Mouse (Mus musculus) forebrain, embryonic 12.5 days (tissue): ENCODE measurements at regions not wholly inside any gene's neighbourhood (a gene's known extent, or its start where the extent isn't known, plus 50 kb on each side); places are given as distances from the start of the nearest gene placed in this dataset.

Source experiments
- ATAC-seq: fragments of 200-750 bp; cut with Nextera tagmentation; 2 replicates; pipeline ENCODE4 v1.8.0; 2017; ENCODE audit warnings: moderate TSS enrichment; ENCODE audit not compliant: low FRiP score
- H3K27ac ChIP-seq: fragments of 300-500 bp; sonication (generic); 2 replicates; pipeline ENCODE4 v1.5.1; 2016; ENCODE audit warnings: mild to moderate bottlenecking
- H3K27me3 ChIP-seq: fragments of 300-500 bp; sonication (generic); 2 replicates; pipeline ENCODE4 v1.6.1; 2016; ENCODE audit warnings: mild to moderate bottlenecking
- H3K36me3 ChIP-seq: fragments of 300-500 bp; sonication (generic); replicated peaks from 2 replicates; pipeline ENCODE4 v1.6.1; 2016; ENCODE audit warnings: mild to moderate bottlenecking
- H3K4me1 ChIP-seq: fragments of 300-500 bp; sonication (generic); 2 replicates; pipeline ENCODE4 v1.6.1; 2016
- H3K4me2 ChIP-seq: fragments of 300-500 bp; sonication (generic); 2 replicates; pipeline ENCODE4 v1.6.1; 2016; ENCODE audit warnings: mild to moderate bottlenecking, moderate library complexity
- H3K4me3 ChIP-seq: fragments of 300-500 bp; sonication (generic); replicated peaks from 2 replicates; pipeline ENCODE4 v1.5.1; 2016; ENCODE audit warnings: mild to moderate bottlenecking
- H3K9ac ChIP-seq: fragments of 300-500 bp; sonication (generic); 2 replicates; pipeline ENCODE4 v1.6.1; 2016; ENCODE audit warnings: mild to moderate bottlenecking
- H3K9me3 ChIP-seq: fragments of 300-500 bp; sonication (generic); 2 replicates; pipeline ENCODE4 v1.6.1; 2016
- WGBS: fragments of 180-500 bp; shearing (Covaris S2); methylation state at CpG from one replicate; pipeline ENCODE4 v1.1.7; 2016; 5-methylcytosine and 5-hydroxymethylcytosine counted together

GRCm38 (mm10) chr2:72865462-72866365 is 114.5 kb downstream of the Sp3 start:
- Histone ChIP-seq H3K4me3 (no peak overlapping the region), H3K4me2 (no peak overlapping the region), H3K9me3 (no peaks in the 10 kb centered on the region), H3K27me3 (no peaks in the 10 kb centered on the region), H3K4me1 (peaks cover 11% of the 10 kb centered on the region), H3K9ac (no peak overlapping the region), H3K27ac (no peak overlapping the region), H3K36me3 (no peaks in the 10 kb centered on the region)
- ATAC-seq: no peak; the same call in 1 of the 2 replicates
- 53% methylated on average over 19 of the region's 19 CpGs for WGBS

GRCm38 (mm10) chr2:72866366-72866688 is 113.9 kb downstream of the Sp3 start:
- Histone ChIP-seq H3K27me3 (no peaks in the 10 kb centered on the region), H3K4me2 (no peak overlapping the region), H3K4me1 (peaks cover 11% of the 10 kb centered on the region), H3K27ac (no peak overlapping the region), H3K4me3 (no peak overlapping the region), H3K36me3 (no peaks in the 10 kb centered on the region), H3K9ac (no peak overlapping the region), H3K9me3 (no peaks in the 10 kb centered on the region)
- WGBS: 34% methylated on average over 2 of the region's 2 CpGs
- no peak for ATAC-seq

GRCm38 (mm10) chr2:72868173-72868572 is 112.1 kb downstream of the Sp3 start:
- H3K36me3 ChIP-seq: no peaks in the 10 kb centered on the region
- H3K27me3 ChIP-seq: no peaks in the 10 kb centered on the region
- H3K9me3 ChIP-seq: no peaks in the 10 kb centered on the region
- no peak overlapping the region for H3K9ac ChIP-seq
- H3K27ac ChIP-seq: no peak overlapping the region
- no peak for ATAC-seq
- 97% methylated on average over 3 of the region's 3 CpGs for WGBS
- H3K4me3 ChIP-seq: no peak overlapping the region
- no peak overlapping the region for H3K4me2 ChIP-seq
- H3K4me1 ChIP-seq: peaks cover 11% of the 10 kb centered on the region

GRCm38 (mm10) chr2:72871836-72872235 is 108.4 kb downstream of the Sp3 start:
- 88% methylated on average over 5 of the region's 5 CpGs for WGBS
- Histone ChIP-seq H3K4me1 (no peaks in the 10 kb centered on the region), H3K27ac (no peak overlapping the region), H3K36me3 (no peaks in the 10 kb centered on the region), H3K4me2 (no peak overlapping the region), H3K9me3 (no peaks in the 10 kb centered on the region), H3K27me3 (no peaks in the 10 kb centered on the region), H3K4me3 (no peak overlapping the region), H3K9ac (no peak overlapping the region)
- no peak for ATAC-seq

GRCm38 (mm10) chr2:72873948-72874347 is 106.3 kb downstream of the Sp3 start:
- Histone ChIP-seq H3K27ac (no peak overlapping the region), H3K27me3 (no peaks in the 10 kb centered on the region), H3K9ac (no peak overlapping the region), H3K9me3 (no peaks in the 10 kb centered on the region), H3K36me3 (no peaks in the 10 kb centered on the region), H3K4me3 (no peak overlapping the region), H3K4me1 (no peaks in the 10 kb centered on the region), H3K4me2 (no peak overlapping the region)
- WGBS: 77% methylated on average over 10 of the region's 10 CpGs
- ATAC-seq: no peak

GRCm38 (mm10) chr2:72874533-72874932 is 105.7 kb downstream of the Sp3 start:
- no peak for ATAC-seq
- Histone ChIP-seq H3K27me3 (no peaks in the 10 kb centered on the region), H3K9ac (no peak overlapping the region), H3K36me3 (no peaks in the 10 kb centered on the region), H3K4me1 (no peaks in the 10 kb centered on the region), H3K27ac (no peak overlapping the region), H3K4me3 (no peak overlapping the region), H3K4me2 (no peak overlapping the region), H3K9me3 (no peaks in the 10 kb centered on the region)
- 92% methylated on average over 12 of the region's 12 CpGs for WGBS

- Histone ChIP-seq H3K4me3 (no peak overlapping the region), H3K36me3 (no peaks in the 10 kb centered on the region), H3K9me3 (no peaks in the 10 kb centered on the region), H3K27me3 (no peaks in the 10 kb centered on the region), H3K4me1 (no peaks in the 10 kb centered on the region), H3K27ac (no peak overlapping the region), H3K4me2 (no peak overlapping the region), H3K9ac (no peak overlapping the region)
- ATAC-seq: no peak
- WGBS: 87% methylated on average over 2 of the region's 2 CpGs
These were observed 104.6 kb downstream of the Sp3 start for GRCm38 (mm10) chr2:72875677-72876076.

- no peaks in the 10 kb centered on the region for H3K27me3 ChIP-seq
- WGBS: 96% methylated on average over 2 of the region's 2 CpGs
- no peak overlapping the region for H3K9ac ChIP-seq
- no peak for ATAC-seq
- H3K4me2 ChIP-seq: no peak overlapping the region
- H3K27ac ChIP-seq: no peak overlapping the region
- H3K4me1 ChIP-seq: no peaks in the 10 kb centered on the region
- H3K4me3 ChIP-seq: no peak overlapping the region
- no peaks in the 10 kb centered on the region for H3K9me3 ChIP-seq
- H3K36me3 ChIP-seq: no peaks in the 10 kb centered on the region
These were observed 100.2 kb downstream of the Sp3 start for GRCm38 (mm10) chr2:72880016-72880415.

GRCm38 (mm10) chr2:72881554-72881953 is 98.7 kb downstream of the Sp3 start:
- H3K9ac ChIP-seq: no peak overlapping the region
- no peaks in the 10 kb centered on the region for H3K36me3 ChIP-seq
- H3K27ac ChIP-seq: no peak overlapping the region
- H3K27me3 ChIP-seq: no peaks in the 10 kb centered on the region
- H3K4me1 ChIP-seq: no peaks in the 10 kb centered on the region
- no peak overlapping the region for H3K4me2 ChIP-seq
- whole genome bisulfite sequencing: 70% methylated on average over 2 of the region's 2 CpGs
- H3K9me3 ChIP-seq: no peaks in the 10 kb centered on the region
- H3K4me3 ChIP-seq: no peak overlapping the region
- no peak for ATAC-seq

GRCm38 (mm10) chr2:72886250-72886649 is 94.0 kb downstream of the Sp3 start:
- no peaks in the 10 kb centered on the region for H3K36me3 ChIP-seq
- no peak overlapping the region for H3K9ac ChIP-seq
- H3K4me3 ChIP-seq: no peak overlapping the region
- no peak overlapping the region for H3K4me2 ChIP-seq
- no peaks in the 10 kb centered on the region for H3K4me1 ChIP-seq
- H3K9me3 ChIP-seq: no peaks in the 10 kb centered on the region
- no peaks in the 10 kb centered on the region for H3K27me3 ChIP-seq
- H3K27ac ChIP-seq: no peak overlapping the region
- ATAC-seq: no peak
- WGBS: 95% methylated on average over 2 of the region's 2 CpGs
